Mouse (Mus musculus) mammary gland, adult 2 months (tissue): Measurements from ENCODE around the gene Dytn. TPM values are rescaled to one million over a fixed set of nuclear protein-coding genes. Genes with fewer than 3 reads are reported as not detected.

Experiments
- polyA plus RNA-seq: library from polyadenylated mRNA; depleted of rRNA; stranded (reverse); fragments of >200 nt; gene quantifications from 2 replicates; pipeline ENCODE4 v1.2.3, GENCODE M21; 2012; ENCODE audit warnings: low replicate concordance; rRNA removed

Gene Dytn
- not detected in 2 replicates for polyA plus RNA-seq

DNA sequence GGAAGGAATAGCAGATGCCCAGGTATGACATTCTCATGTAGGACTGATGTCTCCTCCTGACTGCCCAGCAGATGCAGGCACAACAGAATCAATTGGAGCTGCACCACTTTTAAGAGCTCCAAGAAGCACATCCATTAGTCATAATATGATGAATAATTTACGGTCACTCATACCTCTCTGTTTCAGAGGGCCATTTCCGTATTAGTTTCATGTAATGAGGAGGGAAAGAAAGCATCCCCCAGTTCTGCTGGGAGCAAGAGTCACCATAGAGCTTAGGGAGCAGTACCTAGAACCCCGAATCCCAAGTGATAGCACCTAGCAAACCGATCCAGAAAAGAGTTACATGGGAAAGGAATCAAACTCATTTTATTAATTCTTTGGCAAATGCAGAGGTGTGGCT is at the start of gene Dytn:
Gene Dytn (minus strand): TSS at position 101 of the 400 bp plus-strand sequence.

DNA sequence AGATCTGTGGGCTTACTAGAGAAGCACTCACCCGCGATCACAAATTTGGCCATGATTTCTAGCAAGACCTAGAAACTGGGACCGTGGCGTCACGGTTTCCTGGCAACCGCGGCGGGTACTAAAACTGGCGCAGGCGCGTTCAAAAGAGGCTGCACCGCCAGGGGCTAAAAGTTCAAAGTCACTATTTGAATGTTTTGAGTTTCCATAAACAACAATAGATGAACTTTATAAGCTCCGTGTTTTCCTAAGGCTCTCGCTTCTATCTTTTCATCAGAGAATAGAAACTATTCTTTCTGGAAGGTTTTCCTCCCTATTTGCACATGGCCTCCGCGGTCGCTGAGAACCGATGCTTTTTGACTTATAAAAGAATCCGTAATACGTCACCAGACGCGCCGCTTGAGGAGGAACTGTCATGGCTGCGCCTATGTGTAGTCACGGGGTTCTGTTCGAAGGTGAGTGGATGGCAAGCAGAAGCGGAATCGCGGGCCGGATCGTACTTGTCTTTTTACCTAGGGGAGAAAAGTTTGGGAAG is 43.6 kb upstream of the Dytn start, which contains the start of the genes Mdh1b and Fastkd2:
Gene Mdh1b (minus strand): TSS at position 79 of the 532 bp plus-strand sequence.
Gene Fastkd2 (plus strand): TSS at position 375 of the 532 bp plus-strand sequence.

DNA sequence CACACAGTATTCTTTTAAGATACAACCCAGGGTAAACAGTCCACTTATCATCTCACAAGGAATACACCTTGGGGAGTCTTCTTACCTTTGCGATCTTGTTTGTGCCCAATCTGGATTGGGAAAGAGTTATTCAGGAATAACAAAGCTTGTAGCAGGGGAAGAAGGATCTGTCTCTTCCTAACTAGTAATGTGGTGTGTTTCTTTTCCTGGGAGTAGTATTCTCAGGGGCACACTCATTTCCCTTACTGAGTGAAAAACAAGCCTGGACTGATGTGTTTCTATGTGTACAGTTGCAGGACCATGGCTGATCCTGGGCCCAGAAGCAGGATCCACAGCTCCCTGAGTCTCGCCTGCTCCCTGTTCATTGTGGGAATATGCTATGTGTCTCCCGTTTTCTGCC is 71.1 kb downstream of the Dytn start, which contains the start of gene Gm39653:
Gene Gm39653 (plus strand): TSS at position 301 of the 400 bp plus-strand sequence.

Other genes starting within 250 kb of the Dytn start
- gene Adam23, start 241.0 kb downstream of the Dytn start, polyA plus RNA-seq = 16.9 and 17.9 TPM in 2 replicates
- gene Gm39653, start 71.0 kb downstream of the Dytn start, polyA plus RNA-seq = not detected in 2 replicates
- gene Mdh1b, start 43.4 kb upstream of the Dytn start, polyA plus RNA-seq = not detected in 2 replicates
- gene Fastkd2, start 43.7 kb upstream of the Dytn start, polyA plus RNA-seq = 1.9 and 5.9 TPM in 2 replicates
- not detected in 2 replicates for gene 4933402D24Rik, start 82.3 kb upstream of the Dytn start, polyA plus RNA-seq